Mouse (Mus musculus): ENCODE measurements at regions not wholly inside any gene's neighbourhood (a gene's known extent, or its start where the extent isn't known, plus 50 kb on each side); places are given as distances from the start of the nearest gene placed in this dataset.

DNA sequence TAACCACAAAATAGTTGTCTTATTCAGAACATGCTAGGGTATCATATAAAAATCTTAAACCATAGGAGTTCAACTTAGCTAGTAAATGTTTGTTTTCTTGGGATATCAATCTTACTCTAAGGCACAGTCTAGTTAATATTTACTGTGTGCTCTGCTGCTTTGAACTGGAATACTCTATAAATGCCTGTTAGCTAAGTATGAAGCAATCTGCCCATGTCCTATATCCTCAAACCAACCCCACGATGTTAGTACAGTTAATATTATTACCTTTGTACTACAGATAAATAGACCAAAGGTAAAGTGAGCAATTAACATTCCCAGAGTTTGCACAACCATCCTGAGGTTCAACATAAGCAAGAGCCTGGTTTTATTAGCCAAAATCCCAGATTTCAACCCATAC is 145.7 kb upstream of the Ednrb start:
- H3K9ac ChIP-seq, result no peak overlapping the region
- no peak overlapping the region for H3K4me2 ChIP-seq
- no peaks in the 10 kb centered on the region for H3K36me3 ChIP-seq
- H3K27ac ChIP-seq, result no peak overlapping the region
- ATAC-seq, result no peak
- no peak overlapping the region for H3K4me3 ChIP-seq
- no peaks in the 10 kb centered on the region for H3K9me3 ChIP-seq (replicated peaks)
- no peaks in the 10 kb centered on the region for H3K4me1 ChIP-seq
- no peaks in the 10 kb centered on the region for H3K27me3 ChIP-seq (replicated peaks)
- 77% methylated on average over 1 of the region's 1 CpGs for WGBS (ENCODE audit: insufficient replicate concordance)

DNA sequence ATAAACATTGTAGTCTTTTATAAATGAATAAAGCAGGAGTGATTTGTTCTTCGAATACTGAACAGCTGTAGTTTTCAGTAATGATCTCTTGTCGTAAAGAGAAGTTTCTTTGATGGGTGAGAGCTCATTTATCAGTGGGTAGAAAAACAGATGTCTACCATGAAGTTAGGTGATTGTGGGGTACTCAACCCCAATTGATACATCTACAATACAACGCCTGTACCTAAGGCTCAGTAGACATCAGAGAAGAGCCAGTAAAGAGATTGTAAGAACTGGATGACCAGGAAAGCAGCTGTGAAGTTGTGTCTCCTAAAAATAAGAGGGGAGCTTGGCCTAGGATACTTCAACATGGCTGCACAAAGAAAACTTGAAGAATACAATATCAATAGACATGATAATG is 143.1 kb upstream of the Ednrb start:
- Histone ChIP-seq H3K36me3 (no peaks in the 10 kb centered on the region), H3K27me3 (replicated peaks) (no peaks in the 10 kb centered on the region), H3K4me1 (no peaks in the 10 kb centered on the region), H3K9ac (no peak overlapping the region), H3K27ac (no peak overlapping the region), H3K4me3 (no peak overlapping the region), H3K4me2 (no peak overlapping the region), H3K9me3 (replicated peaks) (no peaks in the 10 kb centered on the region)
- ATAC-seq, result no peak
- 64% methylated on average over 3 of the region's 3 CpGs for WGBS (ENCODE audit: insufficient replicate concordance)

DNA sequence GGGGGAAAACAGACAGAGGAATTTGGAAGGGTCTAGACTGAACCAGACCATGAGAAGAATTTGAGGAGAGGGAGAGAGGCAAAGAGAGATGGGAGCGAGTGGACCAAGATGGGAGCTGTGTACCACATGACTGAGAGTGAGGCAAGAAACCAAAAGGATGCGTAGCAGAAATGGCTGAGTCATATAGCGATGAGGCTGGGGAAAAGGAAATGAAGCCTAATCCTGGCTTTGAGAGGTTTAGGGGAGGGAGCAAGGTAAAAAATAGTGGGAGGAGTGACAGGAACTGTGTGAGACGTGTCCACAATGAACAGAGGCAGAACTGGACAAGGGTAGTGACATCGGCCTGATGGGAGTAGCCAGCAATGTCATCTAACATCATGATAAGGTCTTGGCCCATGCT is 140.1 kb upstream of the Ednrb start:
- WGBS (ENCODE audit: insufficient replicate concordance), result 67% methylated on average over 5 of the region's 5 CpGs
- H3K4me1 ChIP-seq, result no peaks in the 10 kb centered on the region; the same call in 1 of the 2 replicates
- no peaks in the 10 kb centered on the region for H3K27me3 ChIP-seq (replicated peaks)
- no peaks in the 10 kb centered on the region for H3K9me3 ChIP-seq (replicated peaks)
- H3K27ac ChIP-seq, result no peak overlapping the region
- no peak overlapping the region for H3K4me3 ChIP-seq
- H3K9ac ChIP-seq, result no peak overlapping the region
- ATAC-seq, result no peak
- no peaks in the 10 kb centered on the region for H3K36me3 ChIP-seq
- H3K4me2 ChIP-seq, result no peak overlapping the region

DNA sequence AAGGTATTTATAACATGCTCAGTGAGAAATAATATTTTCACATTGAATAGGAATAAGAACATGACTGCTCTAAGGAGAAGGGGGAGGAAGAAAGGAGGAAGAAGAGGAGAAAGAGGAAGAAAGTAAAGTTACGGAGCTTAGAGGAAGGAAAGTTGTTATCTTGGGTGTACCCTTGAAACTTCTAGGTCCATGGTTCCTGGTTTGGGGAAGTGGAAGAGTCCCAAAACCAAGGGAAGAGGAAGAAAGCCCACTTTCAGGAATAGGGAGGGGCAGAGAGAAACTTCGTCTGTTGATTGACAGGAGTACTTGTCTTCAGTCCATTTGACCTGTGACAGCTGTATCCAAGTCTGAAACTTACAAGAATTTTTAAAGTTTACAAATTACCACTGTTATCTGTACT is 134.6 kb upstream of the Ednrb start:
- Histone ChIP-seq H3K36me3 (no peaks in the 10 kb centered on the region), H3K9ac (no peak overlapping the region), H3K4me1 (no peaks in the 10 kb centered on the region; the same call in 1 of the 2 replicates), H3K4me3 (no peak overlapping the region), H3K9me3 (replicated peaks) (no peaks in the 10 kb centered on the region), H3K27ac (no peak overlapping the region), H3K4me2 (no peak overlapping the region), H3K27me3 (replicated peaks) (no peaks in the 10 kb centered on the region)
- no peak for ATAC-seq
- 39% methylated on average over 2 of the region's 2 CpGs for WGBS (ENCODE audit: insufficient replicate concordance)

DNA sequence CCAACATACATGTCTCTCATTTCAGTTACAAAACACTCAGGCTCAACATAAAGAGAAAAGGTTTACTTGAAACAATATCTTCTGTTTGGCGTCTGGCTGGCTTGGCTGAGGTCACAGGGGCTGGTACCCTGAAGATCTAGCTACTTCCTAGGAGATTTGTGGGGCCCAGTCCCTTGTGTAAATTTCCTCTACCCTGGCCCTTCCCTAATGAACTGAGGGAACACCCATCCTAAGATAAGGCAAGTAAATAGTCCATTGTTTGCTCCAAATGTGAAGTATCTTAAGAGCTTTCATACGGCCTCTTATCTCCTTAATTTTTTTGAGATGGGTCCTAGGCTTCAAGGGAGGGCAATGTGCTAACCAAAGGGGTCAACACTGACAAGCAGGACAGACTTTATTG is 133.6 kb upstream of the Ednrb start:
- Histone ChIP-seq H3K9me3 (replicated peaks) (no peaks in the 10 kb centered on the region), H3K4me3 (no peak overlapping the region), H3K36me3 (no peaks in the 10 kb centered on the region), H3K4me1 (no peaks in the 10 kb centered on the region; the same call in 1 of the 2 replicates), H3K27ac (no peak overlapping the region), H3K9ac (no peak overlapping the region), H3K4me2 (no peak overlapping the region), H3K27me3 (replicated peaks) (no peaks in the 10 kb centered on the region)
- ATAC-seq, result no peak
- WGBS (ENCODE audit: insufficient replicate concordance), result 32% methylated on average over 2 of the region's 2 CpGs

DNA sequence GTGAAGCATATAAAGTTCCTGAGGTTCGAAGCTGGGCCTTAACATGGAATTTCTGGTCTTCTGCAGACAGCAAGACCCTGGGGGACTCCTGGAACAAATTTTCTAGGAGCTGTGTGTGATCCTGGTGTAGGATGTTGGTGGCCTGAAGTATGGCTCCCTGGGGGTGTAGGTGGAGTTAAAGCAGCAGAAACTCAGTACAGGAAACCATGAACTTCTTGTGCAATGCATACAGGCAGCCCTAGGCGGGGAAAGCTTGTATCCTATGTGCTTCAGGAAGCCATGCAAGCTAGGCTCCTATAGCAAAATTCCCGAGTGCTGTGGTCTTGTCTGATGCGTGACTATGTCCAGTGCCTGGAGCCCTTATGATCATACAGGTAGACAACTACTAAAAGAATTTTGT is 129.8 kb upstream of the Ednrb start:
- Histone ChIP-seq H3K9ac (no peak overlapping the region), H3K36me3 (no peaks in the 10 kb centered on the region), H3K27ac (no peak overlapping the region), H3K9me3 (replicated peaks) (no peaks in the 10 kb centered on the region), H3K27me3 (replicated peaks) (no peaks in the 10 kb centered on the region), H3K4me3 (no peak overlapping the region), H3K4me1 (no peaks in the 10 kb centered on the region), H3K4me2 (no peak overlapping the region)
- 58% methylated on average over 4 of the region's 4 CpGs for WGBS (ENCODE audit: insufficient replicate concordance)
- ATAC-seq, result no peak

DNA sequence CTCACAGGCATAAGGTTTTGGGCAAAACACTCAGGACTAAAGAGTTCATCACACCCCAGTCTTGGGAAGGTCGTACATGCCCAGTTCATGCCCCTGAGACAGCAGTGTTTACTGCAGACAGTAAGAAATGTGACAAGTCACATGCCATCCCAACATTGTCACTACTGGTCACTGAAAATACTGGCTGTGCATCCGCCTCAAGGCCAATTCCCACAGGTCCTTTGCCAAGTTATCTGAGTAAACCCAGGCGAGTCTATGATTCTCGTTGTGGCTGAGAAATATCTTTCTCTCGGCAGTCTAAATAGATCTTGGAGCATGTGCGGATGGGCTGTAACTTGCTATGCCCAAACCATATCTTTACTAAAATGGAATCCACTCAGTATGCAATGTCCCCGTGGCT is 128.9 kb upstream of the Ednrb start:
- ATAC-seq, result no peak

DNA sequence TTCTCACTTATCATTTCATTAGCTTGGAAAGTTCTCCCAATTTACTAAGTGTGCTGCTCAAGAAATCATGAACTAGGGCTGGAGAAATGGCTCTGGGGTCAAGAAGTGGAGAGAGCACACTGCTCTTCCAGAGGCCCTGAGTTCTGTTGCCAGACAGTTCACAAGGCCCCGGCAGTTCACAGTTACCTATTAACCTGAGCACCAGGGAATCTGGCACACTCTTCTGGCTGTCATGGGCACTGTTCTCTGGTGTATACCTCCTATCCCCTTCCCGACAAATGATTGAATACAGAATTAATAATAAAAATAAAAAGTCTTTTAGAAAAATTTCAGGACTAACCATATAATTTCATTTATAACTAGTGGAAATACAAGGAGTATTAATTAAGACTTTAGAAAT is 125.1 kb upstream of the Ednrb start:
- Histone ChIP-seq H3K4me3 (no peak overlapping the region), H3K4me2 (no peak overlapping the region), H3K27ac (no peak overlapping the region), H3K9ac (no peak overlapping the region), H3K36me3 (no peaks in the 10 kb centered on the region), H3K27me3 (replicated peaks) (no peaks in the 10 kb centered on the region), H3K9me3 (replicated peaks) (no peaks in the 10 kb centered on the region), H3K4me1 (no peaks in the 10 kb centered on the region)
- 63% methylated on average over 2 of the region's 2 CpGs for WGBS (ENCODE audit: insufficient replicate concordance)
- no peak for ATAC-seq

More for the DNA sequence above, 128.9 kb upstream of the Ednrb start:
- Histone ChIP-seq H3K4me1 (no peaks in the 10 kb centered on the region), H3K9ac (no peak overlapping the region), H3K4me2 (no peak overlapping the region), H3K36me3 (no peaks in the 10 kb centered on the region), H3K27me3 (replicated peaks) (no peaks in the 10 kb centered on the region), H3K27ac (no peak overlapping the region), H3K9me3 (replicated peaks) (no peaks in the 10 kb centered on the region), H3K4me3 (no peak overlapping the region)
- WGBS (ENCODE audit: insufficient replicate concordance), result 71% methylated on average over 7 of the region's 7 CpGs

DNA sequence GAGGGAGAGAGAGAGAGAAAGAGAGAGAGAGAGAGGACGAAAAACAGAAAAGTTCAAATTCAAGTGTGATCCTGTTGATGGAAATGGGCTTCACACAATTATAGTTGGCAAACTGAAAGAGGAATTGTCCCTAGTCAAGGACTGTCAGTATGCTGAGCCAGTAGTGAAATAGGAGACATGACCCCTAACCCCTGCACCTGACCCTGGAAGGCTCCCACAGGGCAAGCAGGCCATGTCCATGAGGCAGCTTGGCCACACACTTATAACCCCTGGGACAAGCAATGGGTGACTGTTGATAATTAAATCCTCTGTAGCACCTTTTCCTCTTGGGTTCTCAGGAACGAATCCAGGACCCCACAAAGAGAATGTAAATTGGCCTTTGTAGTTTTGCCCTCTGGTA is 122.1 kb upstream of the Ednrb start:
- Histone ChIP-seq H3K27ac (no peak overlapping the region), H3K9ac (no peak overlapping the region), H3K9me3 (replicated peaks) (no peaks in the 10 kb centered on the region), H3K4me1 (no peaks in the 10 kb centered on the region), H3K4me3 (no peak overlapping the region), H3K4me2 (no peak overlapping the region), H3K27me3 (replicated peaks) (no peaks in the 10 kb centered on the region), H3K36me3 (no peaks in the 10 kb centered on the region)
- no peak for ATAC-seq
- 55% methylated on average over 2 of the region's 2 CpGs for WGBS (ENCODE audit: insufficient replicate concordance)

DNA sequence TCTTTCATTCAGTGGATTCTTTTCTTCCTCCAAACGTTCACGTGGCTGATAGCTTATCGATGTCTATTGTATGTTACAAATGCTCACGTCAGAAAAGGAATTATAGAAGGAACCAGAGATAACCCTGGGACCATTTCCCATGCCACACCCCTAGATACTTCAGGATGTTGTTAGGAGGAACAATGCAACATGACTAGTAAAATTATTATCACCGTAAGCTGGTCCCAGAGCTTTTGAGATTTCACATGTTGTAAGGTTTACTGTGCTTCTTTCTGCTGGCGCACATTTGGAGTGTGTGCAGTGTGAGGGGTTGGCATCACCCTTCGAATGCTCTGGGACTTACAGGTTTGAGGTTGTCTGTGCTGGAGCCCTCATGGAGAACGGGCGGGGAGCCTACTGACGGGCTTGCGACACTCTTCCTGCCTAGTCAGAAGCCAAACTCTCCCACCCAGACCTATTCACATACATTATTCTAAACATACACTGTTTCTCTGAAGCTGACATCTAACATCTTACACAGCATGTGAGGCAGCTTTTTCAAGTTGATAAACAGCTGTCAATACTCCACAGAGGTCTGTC is 118.2 kb upstream of the Ednrb start:
- Histone ChIP-seq H3K9me3 (replicated peaks) (no peaks in the 10 kb centered on the region), H3K36me3 (no peaks in the 10 kb centered on the region), H3K9ac (no peak overlapping the region), H3K27ac (no peak overlapping the region), H3K4me1 (no peaks in the 10 kb centered on the region), H3K4me3 (no peak overlapping the region), H3K27me3 (replicated peaks) (no peaks in the 10 kb centered on the region), H3K4me2 (no peak overlapping the region)
- no peak for ATAC-seq
- WGBS (ENCODE audit: insufficient replicate concordance), result 55% methylated on average over 11 of the region's 11 CpGs

DNA sequence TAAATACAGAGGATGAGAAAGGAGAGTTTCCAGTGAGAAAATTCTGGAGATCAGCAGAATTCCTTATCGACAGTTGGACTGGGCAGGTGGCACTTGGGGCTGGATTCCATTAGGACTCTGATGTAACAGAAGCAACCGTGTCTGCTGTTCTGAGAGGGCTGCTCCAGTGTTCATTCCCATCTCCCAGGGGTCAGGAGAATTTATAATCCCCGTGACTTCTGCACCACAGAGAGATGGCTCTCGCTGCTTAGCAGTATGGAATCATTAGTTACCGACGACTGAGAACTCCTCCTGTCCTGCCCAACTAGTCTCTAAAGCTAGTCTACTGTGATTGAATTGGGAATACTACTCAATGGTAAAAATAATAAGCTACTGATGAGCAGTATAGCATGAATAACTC is 107.7 kb upstream of the Ednrb start:
- no peak overlapping the region for H3K4me3 ChIP-seq
- no peaks in the 10 kb centered on the region for H3K27me3 ChIP-seq (replicated peaks)
- no peaks in the 10 kb centered on the region for H3K4me1 ChIP-seq
- H3K4me2 ChIP-seq, result no peak overlapping the region
- H3K9ac ChIP-seq, result no peak overlapping the region
- H3K9me3 ChIP-seq (replicated peaks), result no peaks in the 10 kb centered on the region
- 71% methylated on average over 6 of the region's 6 CpGs for WGBS (ENCODE audit: insufficient replicate concordance)
- no peaks in the 10 kb centered on the region for H3K36me3 ChIP-seq
- H3K27ac ChIP-seq, result no peak overlapping the region
- no peak for ATAC-seq

DNA sequence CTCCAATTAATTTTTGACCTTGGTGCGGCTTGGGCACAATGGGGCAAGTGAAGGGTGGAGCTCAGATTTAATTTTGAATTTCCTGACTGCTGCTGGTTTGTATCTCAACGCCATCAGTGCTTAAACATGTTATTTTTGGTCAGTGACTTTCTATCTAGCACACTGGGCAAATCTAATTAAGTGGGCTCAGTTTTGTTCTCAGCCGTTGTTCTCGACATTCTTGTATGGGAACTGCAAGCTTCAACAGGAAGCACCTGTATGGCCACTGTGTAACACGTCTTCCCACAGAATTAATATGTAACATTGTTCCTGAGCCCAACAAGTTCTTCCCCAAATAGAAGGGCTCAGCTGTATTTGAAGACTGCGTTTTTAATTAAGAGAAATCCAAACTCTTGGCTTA is 105.7 kb upstream of the Ednrb start:
- ATAC-seq, result no peak
- Histone ChIP-seq H3K36me3 (no peaks in the 10 kb centered on the region), H3K4me3 (no peak overlapping the region)

DNA sequence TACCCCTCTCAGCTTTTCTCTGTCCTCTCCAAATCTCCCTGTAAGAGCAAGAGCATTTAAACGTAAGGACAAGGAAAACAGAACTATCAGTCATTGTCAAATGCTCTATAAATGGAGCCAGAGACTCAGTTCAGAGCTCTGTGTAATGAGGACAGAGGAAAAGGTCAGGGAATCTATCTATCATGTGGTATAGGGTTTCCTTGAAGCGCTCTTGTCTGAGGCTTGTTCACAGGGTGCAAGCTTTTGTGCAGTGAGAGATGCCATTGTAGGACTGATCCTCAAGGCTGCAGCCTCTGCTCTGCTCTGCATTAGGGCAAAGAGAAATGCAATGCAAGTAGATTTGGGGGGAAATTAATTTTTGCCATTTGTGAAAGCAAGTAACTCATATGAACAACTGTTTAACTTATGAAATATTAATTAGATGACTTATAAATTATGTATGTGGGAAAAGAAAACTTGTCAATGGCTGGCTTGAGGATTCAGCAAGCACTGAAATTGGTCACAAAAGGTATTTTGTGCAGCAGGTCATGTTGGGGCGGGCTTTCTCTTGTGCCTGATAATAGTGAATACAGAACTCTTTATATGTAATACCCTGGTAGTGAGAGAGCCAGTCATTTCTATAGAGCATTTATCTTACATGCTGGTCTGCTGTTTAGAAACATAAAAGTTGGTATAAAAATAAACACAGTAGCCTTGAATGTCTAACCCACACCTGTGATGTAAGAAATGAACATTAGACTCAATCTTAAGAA is 104.0 kb upstream of the Ednrb start:
- Histone ChIP-seq H3K9me3 (replicated peaks) (no peaks in the 10 kb centered on the region), H3K4me3 (no peak overlapping the region), H3K4me1 (no peaks in the 10 kb centered on the region), H3K27ac (no peak overlapping the region), H3K27me3 (replicated peaks) (no peaks in the 10 kb centered on the region), H3K4me2 (no peak overlapping the region), H3K9ac (no peak overlapping the region), H3K36me3 (no peaks in the 10 kb centered on the region)
- 36% methylated on average over 3 of the region's 3 CpGs for WGBS (ENCODE audit: insufficient replicate concordance)
- ATAC-seq, result no peak

More for the DNA sequence above, 105.7 kb upstream of the Ednrb start:
- Histone ChIP-seq H3K4me1 (no peaks in the 10 kb centered on the region), H3K4me2 (no peak overlapping the region), H3K9me3 (replicated peaks) (no peaks in the 10 kb centered on the region), H3K27me3 (replicated peaks) (no peaks in the 10 kb centered on the region), H3K9ac (no peak overlapping the region), H3K27ac (no peak overlapping the region)
- 37% methylated on average over 6 of the region's 6 CpGs for WGBS (ENCODE audit: insufficient replicate concordance)

All from liver, embryonic 12.5 days (tissue).